Mouse (Mus musculus): ENCODE results near the gene Psme3. TPM values are rescaled to one million over a fixed set of nuclear protein-coding genes. Genes with fewer than 3 reads are reported as not detected.

Gene Psme3
- 78.4 and 78.8 TPM in 2 replicates for polyA plus RNA-seq (2015; fragmentation: Nextera tagmentation; extraction: Ambion mirVana)

DNA sequence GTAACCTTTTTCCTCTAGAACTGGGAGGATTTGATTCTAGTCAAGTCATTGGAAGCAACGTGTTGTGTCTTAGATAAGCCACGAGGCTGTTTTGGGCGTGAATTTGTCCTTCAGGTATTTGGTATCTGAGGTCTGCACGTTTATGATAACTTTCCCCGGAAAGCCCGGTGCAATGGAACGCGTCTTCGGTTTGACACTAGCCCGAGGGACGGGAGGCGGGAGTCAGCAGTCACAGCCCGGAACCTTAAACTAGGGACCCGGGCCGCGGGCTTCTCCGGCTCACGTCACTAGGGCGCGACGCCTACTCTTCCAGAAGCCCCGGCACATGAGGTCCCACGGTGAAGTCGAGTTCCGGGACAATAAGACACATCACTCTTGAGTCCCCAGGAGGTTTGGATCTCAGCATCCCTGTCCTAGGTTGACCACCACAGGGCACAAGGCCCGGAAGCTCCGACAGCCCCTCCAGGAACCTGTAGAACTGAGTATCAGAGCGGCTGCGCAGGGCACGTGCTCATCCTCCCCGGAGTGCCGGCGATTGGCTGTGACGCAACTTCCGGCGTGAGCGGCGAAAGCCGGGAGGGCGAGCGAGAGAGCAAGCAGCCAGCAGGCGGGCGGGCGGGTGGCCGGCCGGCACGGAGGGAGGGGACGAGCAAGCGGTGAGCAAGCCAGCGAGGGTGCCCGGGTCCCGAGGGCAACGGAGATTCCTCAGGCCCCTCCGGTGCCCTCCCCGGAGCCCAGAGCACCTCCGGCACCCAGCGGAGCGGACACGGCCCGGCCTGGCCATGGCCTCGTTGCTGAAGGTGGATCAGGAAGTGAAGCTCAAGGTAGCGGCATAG lies at the start of gene Psme3:
Gene Psme3 (plus strand): TSS at position 549 of the 836 bp plus-strand sequence.
- peaks cover 24% of the 10 kb centered on the region for H3K4me1 ChIP-seq (ENCODE audit: insufficient read depth)

DNA sequence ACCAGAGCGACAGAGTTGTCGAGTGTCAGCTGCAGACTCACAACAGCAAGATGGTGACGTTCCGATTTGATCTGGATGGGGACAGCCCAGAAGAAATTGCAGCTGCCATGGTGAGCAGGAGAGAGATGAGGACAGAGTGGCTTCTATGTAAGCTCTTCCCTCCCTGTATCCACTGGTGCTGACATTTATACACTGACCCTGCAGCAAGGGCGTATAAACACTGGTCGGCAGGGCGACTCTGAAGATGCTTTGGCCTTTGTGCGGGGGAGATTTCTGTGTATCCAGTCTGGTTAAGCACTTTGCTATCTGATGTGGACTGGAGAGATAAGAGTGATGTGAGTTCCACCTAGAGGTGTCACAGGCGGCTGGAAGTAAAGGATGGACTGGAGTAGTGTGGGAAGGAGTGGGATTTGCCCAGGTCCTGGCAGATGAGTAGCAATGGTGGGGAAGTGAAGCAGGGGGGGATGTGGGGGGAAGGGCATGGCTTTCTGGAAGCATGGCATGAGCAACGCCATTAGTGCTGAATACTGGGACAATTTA lies 46.4 kb upstream of the Psme3 start:
- Histone ChIP-seq H3K4me2 (ENCODE audit: low read depth, low read length) (no peak overlapping the region), H3K27ac (ENCODE audit: low read depth) (no peak overlapping the region), H3K9ac (replicated peaks) (no peak overlapping the region), H3K36me3 (replicated peaks; ENCODE audit: insufficient read depth, low read length) (no peaks in the 10 kb centered on the region), H3K9me3 (ENCODE audit: low read length) (no peaks in the 10 kb centered on the region), H3K4me3 (ENCODE audit: low read depth, low read length) (no peak overlapping the region), H3K4me1 (ENCODE audit: insufficient read depth) (peaks cover 8% of the 10 kb centered on the region; the same call in 1 of the 2 replicates), H3K27me3 (ENCODE audit: insufficient read depth, low read length) (peaks cover 16% of the 10 kb centered on the region)
- ATAC-seq = peak; percentile 54
- DNase-seq = no peak
- TF ChIP-seq EP300 (IDR thresholded peaks at IDR 0.05; ENCODE audit: low read depth) (no peak), CTCF (IDR thresholded peaks at IDR 0.05; ENCODE audit: low read depth) (no peak)
- WGBS (ENCODE audit: insufficient replicate concordance) = 22% methylated on average over 10 of the region's 10 CpGs

More for the DNA sequence above, at the start of gene Psme3:
- Histone ChIP-seq H3K9ac (replicated peaks) (peak within 1 kb of the TSS; percentile 91), H3K27ac (ENCODE audit: low read depth) (peak within 1 kb of the TSS; percentile 92), H3K4me2 (ENCODE audit: low read depth, low read length) (peak within 1 kb of the TSS; percentile 85), H3K4me3 (ENCODE audit: low read depth, low read length) (peak within 1 kb of the TSS; percentile 79), H3K27me3 (ENCODE audit: insufficient read depth, low read length) (no peaks in the 10 kb centered on the region), H3K36me3 (replicated peaks; ENCODE audit: insufficient read depth, low read length) (peaks cover 34% of the 10 kb centered on the region), H3K9me3 (ENCODE audit: low read length) (no peaks in the 10 kb centered on the region)
- peak; percentile 100 for TF ChIP-seq EP300 (IDR thresholded peaks at IDR 0.05; ENCODE audit: low read depth)
- TF ChIP-seq CTCF (IDR thresholded peaks at IDR 0.05; ENCODE audit: low read depth) = no peak
- peak; percentile 95 for DNase-seq
- ATAC-seq = peak; percentile 92
- WGBS (ENCODE audit: insufficient replicate concordance) = under 1% methylated on average over 59 of the region's 62 CpGs

- Histone ChIP-seq H3K27ac (ENCODE audit: low read depth) (no peak overlapping the region), H3K27me3 (ENCODE audit: insufficient read depth, low read length) (no peaks in the 10 kb centered on the region), H3K4me2 (ENCODE audit: low read depth, low read length) (no peak overlapping the region), H3K4me3 (ENCODE audit: low read depth, low read length) (no peak overlapping the region), H3K4me1 (ENCODE audit: insufficient read depth) (peaks cover 13% of the 10 kb centered on the region), H3K9me3 (ENCODE audit: low read length) (no peaks in the 10 kb centered on the region), H3K36me3 (replicated peaks; ENCODE audit: insufficient read depth, low read length) (no peaks in the 10 kb centered on the region; the same call in 1 of the 2 replicates), H3K9ac (replicated peaks) (no peak overlapping the region)
- ATAC-seq (no peak), DNase-seq (no peak)
- WGBS (ENCODE audit: insufficient replicate concordance) = 84% methylated on average over 3 of the region's 3 CpGs
- TF ChIP-seq CTCF (IDR thresholded peaks at IDR 0.05; ENCODE audit: low read depth) (no peak), EP300 (IDR thresholded peaks at IDR 0.05; ENCODE audit: low read depth) (no peak)
Measured at GRCm38 (mm10) chr11:101272446-101272845, 43.6 kb upstream of the Psme3 start.

- H3K27me3 ChIP-seq (ENCODE audit: insufficient read depth, low read length) = no peaks in the 10 kb centered on the region
- DNase-seq (no peak), ATAC-seq (no peak)
- WGBS (ENCODE audit: insufficient replicate concordance) = 71% methylated on average over 4 of the region's 4 CpGs
- no peaks in the 10 kb centered on the region; the same call in 1 of the 2 replicates for H3K36me3 ChIP-seq (replicated peaks; ENCODE audit: insufficient read depth, low read length)
- H3K4me1 ChIP-seq (ENCODE audit: insufficient read depth) = peaks cover 23% of the 10 kb centered on the region
- H3K9ac ChIP-seq (replicated peaks) = no peak overlapping the region
- H3K4me3 ChIP-seq (ENCODE audit: low read depth, low read length) = no peak overlapping the region
- H3K27ac ChIP-seq (ENCODE audit: low read depth) = no peak overlapping the region
- TF ChIP-seq EP300 (IDR thresholded peaks at IDR 0.05; ENCODE audit: low read depth) (no peak), CTCF (IDR thresholded peaks at IDR 0.05; ENCODE audit: low read depth) (no peak)
- H3K4me2 ChIP-seq (ENCODE audit: low read depth, low read length) = no peak overlapping the region
- no peaks in the 10 kb centered on the region for H3K9me3 ChIP-seq (ENCODE audit: low read length)
Measured at GRCm38 (mm10) chr11:101275309-101275708, 40.7 kb upstream of the Psme3 start.

DNA sequence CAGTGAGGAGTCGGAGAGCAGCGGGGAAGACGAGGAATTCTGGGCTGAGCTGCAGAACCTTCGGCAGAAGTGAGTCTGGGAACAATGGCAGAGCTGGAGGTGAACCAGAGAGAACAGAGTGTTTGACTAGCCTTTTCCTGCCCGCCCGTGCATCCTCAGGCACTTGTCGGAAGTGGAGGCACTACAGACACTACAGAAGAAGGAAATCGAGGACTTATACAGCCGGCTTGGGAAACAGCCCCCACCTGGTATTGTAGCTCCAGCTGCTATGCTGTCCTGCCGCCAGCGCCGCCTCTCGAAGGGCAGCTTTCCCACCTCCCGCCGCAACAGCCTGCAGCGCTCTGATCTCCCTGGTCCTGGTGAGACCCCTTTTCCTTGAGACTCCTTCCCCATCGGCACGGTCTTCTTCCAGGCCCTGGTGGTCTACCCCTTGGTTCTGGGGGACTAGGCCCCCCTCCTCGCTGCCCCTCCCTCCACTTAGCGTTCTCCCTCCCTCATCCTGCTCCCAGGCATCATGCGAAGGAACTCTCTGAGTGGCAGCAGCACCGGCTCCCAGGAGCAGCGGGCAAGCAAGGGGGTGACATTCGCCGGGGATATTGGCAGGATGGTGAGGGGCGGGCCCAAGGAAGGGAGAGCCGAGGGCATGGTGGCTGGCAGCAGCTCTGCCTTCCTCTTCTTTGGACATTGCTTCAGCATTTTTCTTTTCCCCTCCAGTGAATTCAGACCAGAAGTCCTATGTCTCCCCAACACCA lies 39.5 kb upstream of the Psme3 start:
- 60% methylated on average over 26 of the region's 27 CpGs for WGBS (ENCODE audit: insufficient replicate concordance)
- ATAC-seq (no peak), DNase-seq (no peak)
- Histone ChIP-seq H3K36me3 (replicated peaks; ENCODE audit: insufficient read depth, low read length) (no peaks in the 10 kb centered on the region; the same call in 1 of the 2 replicates), H3K27me3 (ENCODE audit: insufficient read depth, low read length) (no peaks in the 10 kb centered on the region), H3K4me1 (ENCODE audit: insufficient read depth) (peaks cover 23% of the 10 kb centered on the region), H3K4me2 (ENCODE audit: low read depth, low read length) (0 out of 2 replicates have a peak overlapping the region, but pooled peaks have one; percentile 83), H3K9me3 (ENCODE audit: low read length) (no peaks in the 10 kb centered on the region), H3K9ac (replicated peaks) (no peak overlapping the region), H3K4me3 (ENCODE audit: low read depth, low read length) (no peak overlapping the region), H3K27ac (ENCODE audit: low read depth) (no peak overlapping the region)
- TF ChIP-seq CTCF (IDR thresholded peaks at IDR 0.05; ENCODE audit: low read depth) (no peak), EP300 (IDR thresholded peaks at IDR 0.05; ENCODE audit: low read depth) (no peak)

Data from liver, postnatal 0 days (tissue).